Mouse (Mus musculus) brain, embryonic 14.5 days (tissue): ENCODE data around the gene Dynll1.

Experiments used
- CTCF ChIP-seq: fragments of 200-500 bp; IDR thresholded peaks from 2 replicates; pipeline ENCODE4 v1.5.1; 2012; ENCODE audit warnings: inconsistent platforms, mild to moderate bottlenecking, moderate library complexity, borderline replicate concordance; ENCODE audit not compliant: insufficient read depth, insufficient read length; ENCODE audit errors: extremely low read depth
- POLR2A ChIP-seq: fragments of 200-500 bp; IDR thresholded peaks from 2 replicates; pipeline ENCODE4 v1.6.1; 2012; ENCODE audit warnings: mild to moderate bottlenecking, inconsistent platforms, borderline replicate concordance; ENCODE audit not compliant: poor library complexity, insufficient read depth, insufficient read length, severe bottlenecking; ENCODE audit errors: extremely low read depth

- TF ChIP-seq POLR2A (peak; percentile 69), CTCF (no peak)
Observed at GRCm38 (mm10) chr5:115326875-115327609, 26.2 kb upstream of the Dynll1 start, which contains the start of gene Srsf9.
